Mouse (Mus musculus) MEL (cell line): ENCODE results near the gene Hipk4.

Experiments used
- BHLHE40 ChIP-seq: IDR thresholded peaks from 2 replicates; pipeline ENCODE4 v1.6.1; 2012; ENCODE audit warnings: low read depth, mild to moderate bottlenecking, inconsistent platforms, low read length, improper control_type of control experiment, borderline replicate concordance
- CTCF ChIP-seq, 3 experiments: IDR thresholded peaks in 2 of 3; conservative IDR thresholded peaks in 1 of 3; 2 replicates each; pipeline ENCODE4 v1.5.1; 2011 to 2012; ENCODE audit warnings: low read length in 3 of 3, low read depth in 2 of 3, mild to moderate bottlenecking in 2 of 3, improper control_type of control experiment in 1 of 3, inconsistent platforms in 1 of 3, mixed read lengths in 1 of 3, moderate library complexity in 1 of 3; ENCODE audit not compliant: control insufficient read depth in 1 of 3, insufficient read depth in 1 of 3, poor library complexity in 1 of 3, severe bottlenecking in 1 of 3
- ELF1 ChIP-seq: IDR thresholded peaks from 2 replicates; pipeline ENCODE4 v1.6.1; 2014; ENCODE audit warnings: low read depth, mild to moderate bottlenecking, inconsistent platforms, low read length, improper control_type of control experiment, moderate library complexity
- GATA1 ChIP-seq: IDR thresholded peaks from 2 replicates; pipeline ENCODE4 v1.6.1; 2011; ENCODE audit warnings: low read depth, low read length, improper control_type of control experiment
- MAX ChIP-seq: IDR thresholded peaks from 2 replicates; pipeline ENCODE4 v1.6.1; 2011; ENCODE audit warnings: low read length, improper control_type of control experiment
- MAZ ChIP-seq: IDR thresholded peaks from 2 replicates; pipeline ENCODE4 v1.6.1; 2012; ENCODE audit warnings: low read depth, mild to moderate bottlenecking, inconsistent platforms, low read length, improper control_type of control experiment
- NRF1 ChIP-seq: IDR thresholded peaks from 2 replicates; pipeline ENCODE4 v1.6.1; 2014; ENCODE audit warnings: low read depth, mild to moderate bottlenecking, inconsistent platforms, low read length, improper control_type of control experiment, moderate library complexity; ENCODE audit not compliant: poor library complexity, insufficient read depth, severe bottlenecking
- POLR2A ChIP-seq, 2 experiments: IDR thresholded peaks; 2 replicates each; pipeline ENCODE4 v1.6.1; 2011 to 2012; ENCODE audit warnings: low read length in 2 of 2, mild to moderate bottlenecking in 2 of 2, control low read depth in 1 of 2, improper control_type of control experiment in 1 of 2, low read depth in 1 of 2, moderate library complexity in 1 of 2; ENCODE audit not compliant: control insufficient read depth in 1 of 2, insufficient read depth in 1 of 2, poor library complexity in 1 of 2
- TBP ChIP-seq: IDR thresholded peaks from 2 replicates; pipeline ENCODE4 v1.8.0; 2011; ENCODE audit warnings: low read depth, low read length, improper control_type of control experiment
- USF1 ChIP-seq: IDR thresholded peaks from 2 replicates; pipeline ENCODE4 v1.6.1; 2014; ENCODE audit warnings: low read depth, mild to moderate bottlenecking, inconsistent platforms, low read length, improper control_type of control experiment, moderate library complexity
- USF2 ChIP-seq, 2 experiments: IDR thresholded peaks; 2 replicates each; pipeline ENCODE4 v1.6.1; 2011 to 2012; ENCODE audit warnings: improper control_type of control experiment in 2 of 2, low read length in 2 of 2, borderline replicate concordance in 1 of 2, inconsistent platforms in 1 of 2, low read depth in 1 of 2, mild to moderate bottlenecking in 1 of 2; ENCODE audit not compliant: insufficient read depth in 1 of 2

DNA sequence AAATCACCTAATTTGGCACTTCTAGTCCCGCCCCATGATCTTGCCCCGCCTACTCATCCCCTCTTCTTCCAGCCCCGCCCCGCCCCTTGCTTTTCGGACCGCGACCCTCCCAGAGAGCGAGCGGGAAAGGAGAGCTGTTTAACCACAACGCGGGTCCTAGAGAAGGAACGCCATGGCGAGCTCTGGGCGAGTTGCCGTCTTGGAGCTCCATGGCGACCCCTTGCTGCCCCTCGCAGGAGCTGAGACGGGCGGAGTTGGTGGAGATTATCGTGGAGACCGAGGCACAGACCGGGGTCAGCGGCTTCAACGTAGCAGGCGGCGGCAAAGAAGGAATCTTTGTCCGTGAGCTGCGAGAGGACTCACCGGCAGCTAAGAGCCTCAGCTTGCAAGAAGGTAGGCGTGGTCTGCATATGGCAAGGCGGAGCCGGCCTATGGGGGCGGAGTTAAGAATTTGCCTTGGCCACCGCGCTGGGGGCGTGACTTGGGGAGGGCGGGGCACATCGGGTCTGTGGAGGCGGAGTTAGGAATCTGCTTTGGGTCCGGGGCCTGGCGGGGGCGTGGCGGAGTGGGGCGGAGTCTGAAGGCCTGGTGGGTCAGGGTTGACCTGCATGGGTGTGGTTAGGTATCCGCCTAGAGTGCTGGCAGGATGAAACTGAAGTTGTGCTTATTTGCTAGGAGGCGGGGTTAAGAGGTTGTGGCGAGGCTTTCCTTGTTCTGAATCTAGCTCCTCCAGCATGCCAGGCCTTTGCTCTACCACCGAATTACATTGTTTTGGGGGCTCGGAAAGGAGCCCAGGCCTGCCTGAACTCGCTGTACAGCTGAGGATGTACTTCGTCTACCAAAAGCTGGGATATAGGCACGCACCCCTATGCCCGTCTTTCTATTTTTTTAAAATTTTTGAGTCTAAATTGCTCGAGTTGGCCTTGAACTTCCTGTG lies 15.1 kb upstream of the Hipk4 start:
- TF ChIP-seq CTCF (IDR thresholded peaks at IDR 0.05 in 2 of 3, conservative IDR thresholded peaks at IDR 0.05 in 1 of 3; ENCODE audit: control insufficient read depth in 1 of 3, insufficient read depth in 1 of 3, low read depth in 2 of 3, low read length in 3 of 3, poor library complexity in 1 of 3, severe bottlenecking in 1 of 3): no peak
- peak; percentile 72 to 77 for TF ChIP-seq POLR2A (IDR thresholded peaks at IDR 0.05; ENCODE audit: control insufficient read depth in 1 of 2, insufficient read depth in 1 of 2, low read depth in 1 of 2, low read length in 2 of 2, poor library complexity in 1 of 2)
- TF ChIP-seq TBP: peak; percentile 66
- TF ChIP-seq USF1: no peak
- 0 out of 2 replicates have a peak, but pooled peaks have one; percentile 25 for TF ChIP-seq ELF1
- no peak for TF ChIP-seq MAX
- TF ChIP-seq USF2 (IDR thresholded peaks at IDR 0.05; ENCODE audit: borderline replicate concordance in 1 of 2, insufficient read depth in 1 of 2, low read depth in 1 of 2, low read length in 2 of 2): no peak
- no peak for TF ChIP-seq GATA1
- TF ChIP-seq MAZ: peak; percentile 24; the same call in 1 of the 2 replicates
- no peak for TF ChIP-seq BHLHE40
- no peak for TF ChIP-seq NRF1
